Mouse (Mus musculus) kidney, postnatal 0 days (tissue): ENCODE measurements around the gene 2300002M23Rik. TPM values are rescaled to one million over a fixed set of nuclear protein-coding genes. Genes with fewer than 3 reads are reported as not detected.
A peak's percentile ranks its signal among the peaks of the same experiment; 100 is the strongest.

Experiments
- ATAC-seq: fragments of 200-750 bp; cut with Nextera tagmentation; replicated peaks from 2 replicates; pipeline ENCODE4 v1.8.0; 2017; ENCODE audit warnings: low read depth, moderate number of reproducible peaks, moderate TSS enrichment, moderate library complexity; ENCODE audit not compliant: low FRiP score
- DNase-seq: peaks from one replicate; pipeline ENCODE4 v3.0.0-alpha.2; 2016; ENCODE audit warnings: low spot score
- H3K27ac ChIP-seq: fragments of 300-500 bp; sonication (generic); 2 replicates; pipeline ENCODE4 v1.5.1; 2014; ENCODE audit warnings: mild to moderate bottlenecking
- H3K27me3 ChIP-seq: fragments of 300-500 bp; sonication (generic); 2 replicates; pipeline ENCODE4 v1.6.1; 2014; ENCODE audit warnings: low read length, mixed read lengths; ENCODE audit not compliant: insufficient read depth
- H3K36me3 ChIP-seq: fragments of 300-500 bp; sonication (generic); 2 replicates; pipeline ENCODE4 v1.6.1; 2014; ENCODE audit warnings: low read length, mixed read lengths; ENCODE audit not compliant: insufficient read depth
- H3K4me1 ChIP-seq: fragments of 300-500 bp; sonication (generic); replicated peaks from 2 replicates; pipeline ENCODE4 v1.6.1; 2014; ENCODE audit warnings: antibody characterized with exemption, low read length, mixed read lengths; ENCODE audit not compliant: insufficient read depth
- H3K4me2 ChIP-seq: fragments of 300-500 bp; sonication (generic); 2 replicates; pipeline ENCODE4 v1.6.1; 2014; ENCODE audit warnings: mild to moderate bottlenecking, low read length, moderate library complexity, mixed read lengths
- H3K4me3 ChIP-seq: fragments of 300-500 bp; sonication (generic); replicated peaks from 2 replicates; pipeline ENCODE4 v1.5.1; 2014; ENCODE audit warnings: low read depth, low read length
- H3K9ac ChIP-seq: fragments of 300-500 bp; sonication (generic); 2 replicates; pipeline ENCODE4 v1.6.1; 2014; ENCODE audit warnings: low read depth, low read length
- H3K9me3 ChIP-seq: fragments of 300-500 bp; sonication (generic); replicated peaks from 2 replicates; pipeline ENCODE4 v1.6.1; 2016; ENCODE audit warnings: low read length, inconsistent platforms, mixed read lengths
- CTCF ChIP-seq: IDR thresholded peaks from 2 replicates; pipeline ENCODE4 v1.5.1; 2016; ENCODE audit warnings: antibody characterized with exemption, low read depth, mild to moderate bottlenecking, moderate library complexity
- WGBS: fragments of 180-500 bp; shearing (Covaris S2); extraction: QIAGEN DNeasy Blood & Tissue Kit; methylation state at CpG from one replicate; pipeline ENCODE4 v1.1.7; 2014; 5-methylcytosine and 5-hydroxymethylcytosine counted together
- polyA plus RNA-seq: library from polyadenylated mRNA; unstranded; fragments of >200 nt; fragmentation: Nextera tagmentation; extraction: Ambion mirVana; gene quantifications from 2 replicates; pipeline ENCODE4 v1.2.1, GENCODE M21; 2015

2300002M23Rik gene
- polyA plus RNA-seq, 1 experiment from 2014 or later = not detected

GRCm38 (mm10) chr17:35537421-35537820 is 29.8 kb upstream of the 2300002M23Rik start:
- no peak for ATAC-seq

DNA sequence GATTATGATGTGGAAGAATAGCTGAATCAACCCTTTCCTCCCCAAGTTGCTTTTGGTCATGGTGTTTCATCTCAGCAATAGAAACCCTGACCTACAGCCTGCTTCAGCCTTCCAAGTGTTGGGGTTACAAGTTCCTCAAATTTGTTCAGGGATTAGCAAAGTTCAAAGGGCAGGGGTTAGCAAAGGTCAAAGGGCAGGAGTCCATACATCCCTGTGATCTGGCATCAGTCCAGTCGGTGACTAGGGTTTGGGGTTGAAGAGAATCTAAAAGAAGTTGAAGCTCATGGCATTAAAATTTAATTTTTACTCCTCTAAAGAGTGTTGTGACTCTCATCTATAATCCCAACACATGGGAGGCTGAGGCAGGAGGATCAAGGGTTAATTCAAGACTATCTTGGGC is 28.8 kb upstream of the 2300002M23Rik start:
- H3K9ac ChIP-seq = no peak overlapping the region
- H3K4me3 ChIP-seq = no peak overlapping the region
- no peak for TF ChIP-seq CTCF
- no peaks in the 10 kb centered on the region for H3K9me3 ChIP-seq
- 84% methylated on average over 1 of the region's 1 CpGs for WGBS
- no peak overlapping the region for H3K4me2 ChIP-seq
- no peaks in the 10 kb centered on the region for H3K27me3 ChIP-seq
- no peaks in the 10 kb centered on the region for H3K4me1 ChIP-seq
- H3K36me3 ChIP-seq = no peaks in the 10 kb centered on the region
- no peak for ATAC-seq
- no peak overlapping the region for H3K27ac ChIP-seq
- DNase-seq = no peak

More at GRCm38 (mm10) chr17:35537421-35537820, 29.8 kb upstream of the 2300002M23Rik start:
- H3K4me3 ChIP-seq = no peak overlapping the region
- H3K36me3 ChIP-seq = no peaks in the 10 kb centered on the region
- no peaks in the 10 kb centered on the region for H3K9me3 ChIP-seq
- no peaks in the 10 kb centered on the region for H3K27me3 ChIP-seq
- no peak for TF ChIP-seq CTCF
- no peak overlapping the region for H3K27ac ChIP-seq
- H3K4me2 ChIP-seq = no peak overlapping the region
- 86% methylated on average over 4 of the region's 4 CpGs for WGBS
- H3K4me1 ChIP-seq = no peaks in the 10 kb centered on the region
- DNase-seq = no peak
- no peak overlapping the region for H3K9ac ChIP-seq

DNA sequence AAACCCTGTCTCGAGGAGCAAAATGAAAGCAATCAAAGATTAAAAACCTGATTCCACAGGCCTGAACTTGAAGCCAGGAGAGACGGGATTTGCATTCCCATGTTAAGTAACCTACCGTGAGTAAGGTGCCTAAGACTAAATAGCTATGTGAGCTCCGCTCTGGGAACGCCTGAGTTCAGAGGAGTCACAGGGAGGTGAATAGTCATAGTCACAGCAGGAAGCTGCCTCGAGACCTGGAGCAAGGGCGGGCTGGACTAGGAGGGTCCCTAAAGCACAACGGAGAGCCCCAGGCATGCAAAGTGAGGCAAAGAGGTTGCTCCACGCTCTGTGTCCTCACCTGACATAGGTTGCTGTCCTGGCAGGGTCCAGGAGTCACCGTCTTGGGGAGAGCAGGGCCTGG is 27.7 kb upstream of the 2300002M23Rik start:
- 54% methylated on average over 10 of the region's 10 CpGs for WGBS
- Histone ChIP-seq H3K4me1 (no peaks in the 10 kb centered on the region), H3K4me3 (no peak overlapping the region), H3K9me3 (no peaks in the 10 kb centered on the region), H3K27ac (no peak overlapping the region), H3K4me2 (no peak overlapping the region), H3K36me3 (no peaks in the 10 kb centered on the region), H3K9ac (no peak overlapping the region), H3K27me3 (no peaks in the 10 kb centered on the region)
- ATAC-seq (no peak), DNase-seq (no peak)
- TF ChIP-seq CTCF = no peak

DNA sequence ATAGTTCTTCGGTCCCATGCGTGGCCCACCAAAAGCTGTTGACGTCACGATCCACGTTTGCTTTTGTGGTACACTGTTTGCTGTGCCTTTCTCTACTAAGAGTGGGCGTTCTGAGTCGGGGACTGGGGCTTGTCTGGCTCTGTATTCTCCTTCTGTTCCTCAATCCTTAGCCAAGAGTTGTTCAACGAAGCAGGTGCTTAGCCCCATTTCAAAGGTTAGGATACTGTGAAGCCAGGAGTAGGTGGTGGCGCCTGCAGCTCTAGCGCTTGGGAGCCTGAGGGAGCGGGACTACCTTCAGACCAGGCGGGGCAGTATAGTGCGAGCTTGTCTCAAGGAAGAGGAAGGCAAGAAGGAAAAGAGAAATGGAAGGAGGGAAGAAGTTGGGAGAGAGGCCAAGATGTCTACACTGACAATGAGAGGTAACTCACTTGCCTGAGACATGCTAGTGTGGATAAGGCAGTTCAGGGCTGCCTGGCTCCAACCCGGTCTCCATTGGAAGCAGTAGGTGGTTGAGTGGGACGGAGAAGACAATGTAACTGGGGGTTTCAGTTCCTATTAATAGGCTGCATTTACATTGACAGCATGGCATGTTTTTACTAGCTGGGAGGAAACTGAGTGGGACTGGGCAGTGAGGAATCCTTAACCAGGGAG is 24.4 kb upstream of the 2300002M23Rik start:
- Histone ChIP-seq H3K27ac (no peak overlapping the region), H3K4me3 (no peak overlapping the region), H3K27me3 (no peaks in the 10 kb centered on the region), H3K9me3 (no peaks in the 10 kb centered on the region), H3K4me2 (no peak overlapping the region), H3K9ac (no peak overlapping the region), H3K36me3 (no peaks in the 10 kb centered on the region), H3K4me1 (no peaks in the 10 kb centered on the region)
- no peak for TF ChIP-seq CTCF
- 86% methylated on average over 15 of the region's 15 CpGs for WGBS
- ATAC-seq (no peak), DNase-seq (no peak)

GRCm38 (mm10) chr17:35543412-35543861 is 23.8 kb upstream of the 2300002M23Rik start:
- no peak overlapping the region for H3K27ac ChIP-seq
- 54% methylated on average over 14 of the region's 14 CpGs for WGBS
- no peak overlapping the region for H3K9ac ChIP-seq
- no peak for ATAC-seq
- H3K4me3 ChIP-seq = no peak overlapping the region
- H3K4me2 ChIP-seq = no peak overlapping the region
- H3K27me3 ChIP-seq = no peaks in the 10 kb centered on the region
- H3K4me1 ChIP-seq = no peaks in the 10 kb centered on the region
- H3K36me3 ChIP-seq = no peaks in the 10 kb centered on the region
- TF ChIP-seq CTCF = no peak
- peak; percentile 24 for DNase-seq
- no peaks in the 10 kb centered on the region for H3K9me3 ChIP-seq

GRCm38 (mm10) chr17:35544001-35544400 is 23.2 kb upstream of the 2300002M23Rik start:
- TF ChIP-seq CTCF = no peak
- Histone ChIP-seq H3K27me3 (no peaks in the 10 kb centered on the region), H3K27ac (no peak overlapping the region), H3K9ac (no peak overlapping the region), H3K4me3 (no peak overlapping the region), H3K4me1 (no peaks in the 10 kb centered on the region), H3K9me3 (no peaks in the 10 kb centered on the region), H3K4me2 (no peak overlapping the region), H3K36me3 (no peaks in the 10 kb centered on the region)
- no peak for DNase-seq
- 67% methylated on average over 6 of the region's 6 CpGs for WGBS
- ATAC-seq = no peak

GRCm38 (mm10) chr17:35544680-35545079 is 22.6 kb upstream of the 2300002M23Rik start:
- DNase-seq (peak; percentile 68), ATAC-seq (peak; percentile 41; the same call in 1 of the 2 replicates)
- H3K9ac ChIP-seq = no peak overlapping the region
- no peak overlapping the region for H3K4me2 ChIP-seq
- H3K27me3 ChIP-seq = no peaks in the 10 kb centered on the region
- peak; percentile 79 for TF ChIP-seq CTCF
- no peaks in the 10 kb centered on the region for H3K4me1 ChIP-seq
- 36% methylated on average over 6 of the region's 6 CpGs for WGBS
- H3K9me3 ChIP-seq = no peaks in the 10 kb centered on the region
- H3K27ac ChIP-seq = no peak overlapping the region
- no peaks in the 10 kb centered on the region for H3K36me3 ChIP-seq
- H3K4me3 ChIP-seq = no peak overlapping the region
